Mouse (Mus musculus): ENCODE measurements around the gene Cd248. TPM values are rescaled to one million over a fixed set of nuclear protein-coding genes. Genes with fewer than 3 reads are reported as not detected.

Gene Cd248
- polyA plus RNA-seq, 1 experiment from 2014 or later = 42.5 TPM

- H3K36me3 ChIP-seq = no peaks in the 10 kb centered on the region
- H3K4me1 ChIP-seq = peaks cover 68% of the 10 kb centered on the region
- peak overlapping the region; percentile 25; the same call in 1 of the 2 replicates for H3K4me3 ChIP-seq
- peak overlapping the region; percentile 82 for H3K27ac ChIP-seq
- DNase-seq (ENCODE audit: low spot score) = peak; percentile 29
- no peaks in the 10 kb centered on the region for H3K9me3 ChIP-seq (replicated peaks)
- H3K27me3 ChIP-seq (ENCODE audit: low read depth, poor library complexity, severe bottlenecking) = peaks cover 25% of the 10 kb centered on the region
- 22% methylated on average over 16 of the region's 16 CpGs for WGBS
These were observed 9.8 kb upstream of the Cd248 start for GRCm38 (mm10) chr19:5057876-5058775.

- Histone ChIP-seq H3K4me3 (peak overlapping the region; percentile 25), H3K9me3 (replicated peaks) (no peaks in the 10 kb centered on the region), H3K4me1 (peaks cover 69% of the 10 kb centered on the region), H3K27me3 (ENCODE audit: low read depth, poor library complexity, severe bottlenecking) (peaks cover 15% of the 10 kb centered on the region), H3K27ac (peak overlapping the region; percentile 82), H3K36me3 (no peaks in the 10 kb centered on the region)
- 12% methylated on average over 10 of the region's 10 CpGs for WGBS
- no peak for DNase-seq (ENCODE audit: low spot score)
These were observed 8.8 kb upstream of the Cd248 start for GRCm38 (mm10) chr19:5058801-5059771.

GRCm38 (mm10) chr19:5060365-5061330 is 7.2 kb upstream of the Cd248 start:
- Histone ChIP-seq H3K27me3 (ENCODE audit: low read depth, poor library complexity, severe bottlenecking) (0 out of 2 replicates have a peak, but pooled peaks cover under 1% of the 10 kb centered on the region), H3K9me3 (replicated peaks) (no peaks in the 10 kb centered on the region), H3K4me3 (0 out of 2 replicates have a peak overlapping the region, but pooled peaks have one; percentile 4), H3K36me3 (no peaks in the 10 kb centered on the region), H3K4me1 (peaks cover 83% of the 10 kb centered on the region), H3K27ac (peak overlapping the region; percentile 82)
- DNase-seq (ENCODE audit: low spot score) = peak; percentile 61
- 31% methylated on average over 5 of the region's 5 CpGs for WGBS

- H3K27me3 ChIP-seq (ENCODE audit: low read depth, poor library complexity, severe bottlenecking) = no peaks in the 10 kb centered on the region
- no peaks in the 10 kb centered on the region for H3K9me3 ChIP-seq (replicated peaks)
- H3K36me3 ChIP-seq = no peaks in the 10 kb centered on the region
- 0 out of 2 replicates have a peak overlapping the region, but pooled peaks have one; percentile 6 for H3K4me3 ChIP-seq
- H3K27ac ChIP-seq = peak overlapping the region; percentile 72
- 88% methylated on average over 5 of the region's 5 CpGs for WGBS
- DNase-seq (ENCODE audit: low spot score) = no peak
- H3K4me1 ChIP-seq = peaks cover 80% of the 10 kb centered on the region
These were observed 5.8 kb upstream of the Cd248 start for GRCm38 (mm10) chr19:5062041-5062440.

- WGBS = 33% methylated on average over 6 of the region's 6 CpGs
- DNase-seq (ENCODE audit: low spot score) = no peak
- Histone ChIP-seq H3K27me3 (ENCODE audit: low read depth, poor library complexity, severe bottlenecking) (no peaks in the 10 kb centered on the region), H3K9me3 (replicated peaks) (no peaks in the 10 kb centered on the region), H3K27ac (peak overlapping the region; percentile 72), H3K36me3 (no peaks in the 10 kb centered on the region), H3K4me3 (peak overlapping the region; percentile 6; the same call in 1 of the 2 replicates), H3K4me1 (peaks cover 82% of the 10 kb centered on the region)
These were observed 5.4 kb upstream of the Cd248 start for GRCm38 (mm10) chr19:5062446-5062845.

GRCm38 (mm10) chr19:5065104-5065503 is 2.8 kb upstream of the Cd248 start:
- Histone ChIP-seq H3K36me3 (no peaks in the 10 kb centered on the region), H3K27me3 (ENCODE audit: low read depth, poor library complexity, severe bottlenecking) (0 out of 2 replicates have a peak, but pooled peaks cover 12% of the 10 kb centered on the region), H3K4me1 (peaks cover 82% of the 10 kb centered on the region), H3K4me3 (no peak overlapping the region), H3K27ac (peak overlapping the region; percentile 70), H3K9me3 (replicated peaks) (no peaks in the 10 kb centered on the region)
- 76% methylated on average over 7 of the region's 7 CpGs for WGBS
- DNase-seq (ENCODE audit: low spot score) = no peak

GRCm38 (mm10) chr19:5067040-5067799 is 658 bp upstream of the Cd248 start:
- Histone ChIP-seq H3K36me3 (no peaks in the 10 kb centered on the region), H3K27me3 (ENCODE audit: low read depth, poor library complexity, severe bottlenecking) (0 out of 2 replicates have a peak, but pooled peaks cover 12% of the 10 kb centered on the region), H3K4me3 (peak overlapping the region; percentile 67), H3K27ac (peak overlapping the region; percentile 98), H3K4me1 (peaks cover 84% of the 10 kb centered on the region), H3K9me3 (replicated peaks) (no peaks in the 10 kb centered on the region)
- DNase-seq (ENCODE audit: low spot score) = peak; percentile 66
- WGBS = 2% methylated on average over 15 of the region's 15 CpGs

- DNase-seq (ENCODE audit: low spot score) = no peak
- H3K4me3 ChIP-seq = peak overlapping the region; percentile 67
- H3K27ac ChIP-seq = peak overlapping the region; percentile 98
- no peaks in the 10 kb centered on the region for H3K36me3 ChIP-seq
- 39% methylated on average over 21 of the region's 21 CpGs for WGBS
- H3K4me1 ChIP-seq = peaks cover 86% of the 10 kb centered on the region
- H3K9me3 ChIP-seq (replicated peaks) = no peaks in the 10 kb centered on the region
- 0 out of 2 replicates have a peak, but pooled peaks cover 12% of the 10 kb centered on the region for H3K27me3 ChIP-seq (ENCODE audit: low read depth, poor library complexity, severe bottlenecking)
These were observed 824 bp downstream of the Cd248 start for GRCm38 (mm10) chr19:5068570-5069234.

GRCm38 (mm10) chr19:5069486-5069885 is 1.6 kb downstream of the Cd248 start:
- Histone ChIP-seq H3K4me3 (peak overlapping the region; percentile 67), H3K27ac (peak overlapping the region; percentile 98), H3K9me3 (replicated peaks) (no peaks in the 10 kb centered on the region), H3K36me3 (no peaks in the 10 kb centered on the region), H3K27me3 (ENCODE audit: low read depth, poor library complexity, severe bottlenecking) (0 out of 2 replicates have a peak, but pooled peaks cover 17% of the 10 kb centered on the region), H3K4me1 (peaks cover 84% of the 10 kb centered on the region)
- WGBS = 74% methylated on average over 5 of the region's 5 CpGs
- DNase-seq (ENCODE audit: low spot score) = no peak

- no peaks in the 10 kb centered on the region for H3K36me3 ChIP-seq
- H3K27ac ChIP-seq = peak overlapping the region; percentile 98
- DNase-seq (ENCODE audit: low spot score) = no peak
- H3K4me1 ChIP-seq = peaks cover 79% of the 10 kb centered on the region
- H3K9me3 ChIP-seq (replicated peaks) = no peaks in the 10 kb centered on the region
- 0 out of 2 replicates have a peak, but pooled peaks cover 20% of the 10 kb centered on the region for H3K27me3 ChIP-seq (ENCODE audit: low read depth, poor library complexity, severe bottlenecking)
- peak overlapping the region; percentile 67 for H3K4me3 ChIP-seq
- WGBS = 76% methylated on average over 7 of the region's 7 CpGs
These were observed 2.1 kb downstream of the Cd248 start for GRCm38 (mm10) chr19:5069978-5070377.

GRCm38 (mm10) chr19:5071077-5071476 is 3.2 kb downstream of the Cd248 start:
- H3K4me1 ChIP-seq = peaks cover 71% of the 10 kb centered on the region
- no peaks in the 10 kb centered on the region for H3K9me3 ChIP-seq (replicated peaks)
- 0 out of 2 replicates have a peak, but pooled peaks cover 20% of the 10 kb centered on the region for H3K27me3 ChIP-seq (ENCODE audit: low read depth, poor library complexity, severe bottlenecking)

More at GRCm38 (mm10) chr19:5071077-5071476, 3.2 kb downstream of the Cd248 start:
- Histone ChIP-seq H3K4me3 (peak overlapping the region; percentile 67), H3K27ac (peak overlapping the region; percentile 98), H3K36me3 (no peaks in the 10 kb centered on the region)
- WGBS = 6% methylated on average over 11 of the region's 11 CpGs
- DNase-seq (ENCODE audit: low spot score) = no peak
